ENCODE assay signal across 15 mouse cellular contexts in genomic region chr11:8674549-8675149, GRCm38 (mm10). TPM values are rescaled to one million over a fixed set of nuclear protein-coding genes. Genes with fewer than 3 reads are reported as not detected.
DNase-seq lines count a peak whose midpoint lies in the region; ATAC-seq and TF ChIP-seq lines count a peak whose summit lies in the region.
"Had no signal": no experiment of that assay in that cellular context is flagged by ENCODE, and none has a peak within 500 bp of the region (broad histone marks: within the 10 kb centered on the region; RNA-seq: fewer than 3 reads in every experiment).

No protein-coding gene starts in this region.

- no peak overlapping the region for H3ac ChIP-seq in C2C12 (ENCODE audit: control insufficient read depth, insufficient read length, low read depth)

- whole genome bisulfite sequencing in kidney, adult 2 months, result 70% methylated on average over 3 of the region's 3 CpGs
- WGBS in kidney, embryonic 15.5 days, result 75% methylated on average over 3 of the region's 3 CpGs
- WGBS in midbrain, embryonic 13.5 days, result 93% methylated on average over 3 of the region's 3 CpGs

- H3K27ac ChIP-seq in kidney, adult 2 months (ENCODE audit: insufficient read depth, low read depth, low read length), result peak overlapping the region; percentile 84
- no peak overlapping the region for H3K27ac ChIP-seq in kidney, embryonic 15.5 days
- H3K27ac ChIP-seq in embryonic fibroblast, embryonic 13.5 days (ENCODE audit: insufficient read depth, low read length), result peak overlapping the region; percentile 71
- H3K27ac ChIP-seq in midbrain, embryonic 13.5 days, result no peak overlapping the region
- H3K27ac ChIP-seq: hindbrain, embryonic 13.5 days; intestine, embryonic 15.5 days; limb, embryonic 13.5 days had no signal

- ATAC-seq in kidney, embryonic 15.5 days (replicated peaks; ENCODE audit: low FRiP score), result no peak
- ATAC-seq in midbrain, embryonic 13.5 days, result no peak
- ATAC-seq: activated CD4-positive, CD25-positive, alpha-beta regulatory T cell, adult 4 months; intestine, embryonic 15.5 days had no signal

- peak; percentile 57 for DNase-seq in kidney, adult 2 months
- DNase-seq in lung, postnatal 4 days, result peak; percentile 39 to 42
- DNase-seq in cerebellum, adult 9-11 months, result no peak
- DNase-seq: cerebellum, postnatal 14 days; gastrocnemius, postnatal 36 days had no signal

- H3K27me3 ChIP-seq in kidney, adult 2 months (replicated peaks; ENCODE audit: control insufficient read depth, insufficient read depth, low read length), result no peaks in the 10 kb centered on the region
- no peaks in the 10 kb centered on the region for H3K27me3 ChIP-seq in kidney, embryonic 15.5 days
- no peaks in the 10 kb centered on the region for H3K27me3 ChIP-seq in C2C12 (ENCODE audit: control insufficient read depth, insufficient read depth, insufficient read length)
- H3K27me3 ChIP-seq in midbrain, embryonic 13.5 days, result no peaks in the 10 kb centered on the region
- H3K27me3 ChIP-seq: heart, embryonic 12.5 days; hindbrain, embryonic 13.5 days; intestine, embryonic 15.5 days; limb, embryonic 13.5 days had no signal

- no peaks in the 10 kb centered on the region for H3K9me3 ChIP-seq in kidney, embryonic 15.5 days (replicated peaks)
- no peaks in the 10 kb centered on the region for H3K9me3 ChIP-seq in midbrain, embryonic 13.5 days
- H3K9me3 ChIP-seq: heart, embryonic 12.5 days; hindbrain, embryonic 13.5 days; intestine, embryonic 15.5 days; limb, embryonic 13.5 days had no signal

- H3K9ac ChIP-seq in kidney, embryonic 15.5 days, result no peak overlapping the region
- no peak overlapping the region for H3K9ac ChIP-seq in midbrain, embryonic 13.5 days (replicated peaks)
- H3K9ac ChIP-seq: heart, embryonic 12.5 days; hindbrain, embryonic 13.5 days; intestine, embryonic 15.5 days; limb, embryonic 13.5 days had no signal

- H3K4me1 ChIP-seq in kidney, adult 2 months (ENCODE audit: control insufficient read depth, insufficient read depth, low read length), result peaks cover 5% of the 10 kb centered on the region; the same call in 1 of the 2 replicates
- peaks cover 24% of the 10 kb centered on the region for H3K4me1 ChIP-seq in kidney, embryonic 15.5 days
- H3K4me1 ChIP-seq in embryonic fibroblast, embryonic 13.5 days (ENCODE audit: control insufficient read depth, insufficient read depth, low read length), result peaks cover 17% of the 10 kb centered on the region
- no peaks in the 10 kb centered on the region for H3K4me1 ChIP-seq in midbrain, embryonic 13.5 days (replicated peaks)
- H3K4me1 ChIP-seq: hindbrain, embryonic 13.5 days had no signal

- no peaks in the 10 kb centered on the region for H3K79me2 ChIP-seq in C2C12 (ENCODE audit: control insufficient read depth, insufficient read depth)

- H3K4me2 ChIP-seq in kidney, embryonic 15.5 days, result no peak overlapping the region
- H3K4me2 ChIP-seq in midbrain, embryonic 13.5 days (replicated peaks), result no peak overlapping the region
- H3K4me2 ChIP-seq: heart, embryonic 12.5 days; hindbrain, embryonic 13.5 days; intestine, embryonic 15.5 days; limb, embryonic 13.5 days; midbrain, embryonic 11.5 days had no signal

- no peaks in the 10 kb centered on the region for H3K79me3 ChIP-seq in C2C12 (ENCODE audit: low read depth)

- H3K4me3 ChIP-seq in kidney, adult 2 months (ENCODE audit: insufficient read depth, low read depth, low read length), result no peak overlapping the region
- no peak overlapping the region for H3K4me3 ChIP-seq in kidney, embryonic 15.5 days (replicated peaks)
- no peak overlapping the region for H3K4me3 ChIP-seq in C2C12 (ENCODE audit: insufficient read depth, poor library complexity, severe bottlenecking)
- no peak overlapping the region for H3K4me3 ChIP-seq in embryonic fibroblast, embryonic 13.5 days (ENCODE audit: insufficient read depth, low read length)
- no peak overlapping the region for H3K4me3 ChIP-seq in midbrain, embryonic 13.5 days (replicated peaks)
- H3K4me3 ChIP-seq: heart, embryonic 12.5 days; hindbrain, embryonic 13.5 days; intestine, embryonic 15.5 days; limb, embryonic 13.5 days had no signal

- H3K36me3 ChIP-seq in kidney, adult 2 months (ENCODE audit: control insufficient read depth, insufficient read depth, low read length), result no peaks in the 10 kb centered on the region
- H3K36me3 ChIP-seq in kidney, embryonic 15.5 days, result no peaks in the 10 kb centered on the region
- H3K36me3 ChIP-seq in C2C12 (ENCODE audit: control insufficient read depth, insufficient read depth), result no peaks in the 10 kb centered on the region
- no peaks in the 10 kb centered on the region for H3K36me3 ChIP-seq in midbrain, embryonic 13.5 days
- H3K36me3 ChIP-seq: heart, embryonic 12.5 days; hindbrain, embryonic 13.5 days; intestine, embryonic 15.5 days; limb, embryonic 13.5 days had no signal

- TF ChIP-seq CTCF in kidney, adult 2 months (conservative IDR thresholded peaks at IDR 0.05; ENCODE audit: insufficient read depth, insufficient read length, low read depth, low read length), result no peak
- TF ChIP-seq CTCF in C2C12 (IDR thresholded peaks at IDR 0.05; ENCODE audit: control insufficient read depth, insufficient read depth, insufficient read length), result no peak
- TF ChIP-seq CTCF in embryonic fibroblast, embryonic 13.5 days (IDR thresholded peaks at IDR 0.05; ENCODE audit: borderline replicate concordance, insufficient read depth, low read length), result no peak

- no peak for TF ChIP-seq POLR2A in kidney, adult 2 months (IDR thresholded peaks at IDR 0.05; ENCODE audit: low read depth, low read length)
- no peak for TF ChIP-seq POLR2A in embryonic fibroblast, embryonic 13.5 days (IDR thresholded peaks at IDR 0.05; ENCODE audit: low read depth, low read length)

TF ChIP-seq in C2C12, 6 proteins besides CTCF, POLR2A, EP300 and RAD21:
- TF ChIP-seq MAX (IDR thresholded peaks at IDR 0.05) (peak; percentile 74), CEBPB (IDR thresholded peaks at IDR 0.05; ENCODE audit: low read depth) (no peak)

RNA-seq across cellular contexts. Expression of gene Tns3, which starts 10.3 kb away (rescaled TPM):
- polyA plus RNA-seq in kidney, adult 2 months (2012; rRNA removed), result 63.7 and 70.5 TPM in 2 replicates
- polyA plus RNA-seq in kidney, embryonic 15.5 days (2015; fragmentation: Nextera tagmentation; extraction: Ambion mirVana), result 25.7 and 27.7 TPM in 2 replicates
- polyA plus RNA-seq in C2C12 (2012; fragmentation: generic; extraction: Trizol), result 57.4 TPM
- polyA plus RNA-seq in embryonic fibroblast, embryonic 13.5 days (2011; ENCODE audit: insufficient read length, low read depth, missing spikeins), result 96.5 and 113 TPM in 2 replicates
- polyA plus RNA-seq in midbrain, embryonic 13.5 days (2015; fragmentation: Nextera tagmentation; extraction: Ambion mirVana), result 4.4 TPM in 2 replicates

Comparison
In these comparisons a context has a peak if more than half of its experiments do, and no peak if none do; other contexts are left out.
1. H3K27ac ChIP-seq: peak in kidney, adult 2 months (single experiment) and embryonic fibroblast, embryonic 13.5 days (single experiment); none in kidney, embryonic 15.5 days (single experiment) and midbrain, embryonic 13.5 days (single experiment).